Mouse (Mus musculus) embryonic facial prominence, embryonic 11.5 days (tissue): ENCODE data around the gene Timp1. TPM values are rescaled to one million over a fixed set of nuclear protein-coding genes. Genes with fewer than 3 reads are reported as not detected.

Source experiments
- ATAC-seq: fragments of 200-750 bp; cut with Nextera tagmentation; replicated peaks from 2 replicates; pipeline ENCODE4 v1.8.0; 2017; ENCODE audit warnings: low read depth; ENCODE audit not compliant: insufficient number of reproducible peaks, low FRiP score, low TSS enrichment
- DNase-seq: peaks from one replicate; pipeline ENCODE4 v3.0.0-alpha.2; 2015; ENCODE audit warnings: low spot score
- H3K27ac ChIP-seq: fragments of 300-500 bp; sonication (generic); replicated peaks from 2 replicates; pipeline ENCODE4 v1.5.1; 2014; ENCODE audit warnings: mild to moderate bottlenecking, low read depth, low read length, control low read depth
- H3K27me3 ChIP-seq: fragments of 300-500 bp; sonication (generic); 2 replicates; pipeline ENCODE4 v1.6.1; 2014; ENCODE audit warnings: mild to moderate bottlenecking, low read length, moderate library complexity, mixed read lengths; ENCODE audit not compliant: control insufficient read depth, insufficient read depth
- H3K36me3 ChIP-seq: fragments of 300-500 bp; sonication (generic); replicated peaks from 2 replicates; pipeline ENCODE4 v1.6.1; 2014; ENCODE audit warnings: low read depth, mild to moderate bottlenecking, low read length, moderate library complexity, mixed read lengths; ENCODE audit not compliant: control insufficient read depth, insufficient read depth
- H3K4me1 ChIP-seq: fragments of 300-500 bp; sonication (generic); 2 replicates; pipeline ENCODE4 v1.6.1; 2014; ENCODE audit warnings: low read length, mixed read lengths; ENCODE audit not compliant: control insufficient read depth, insufficient read depth
- H3K4me2 ChIP-seq: fragments of 300-500 bp; sonication (generic); 2 replicates; pipeline ENCODE4 v1.6.1; 2014; ENCODE audit warnings: low read depth, mild to moderate bottlenecking, control low read depth, low read length, moderate library complexity
- H3K4me3 ChIP-seq: fragments of 300-500 bp; sonication (generic); 2 replicates; pipeline ENCODE4 v1.5.1; 2014; ENCODE audit warnings: low read depth, low read length, control low read depth
- H3K9ac ChIP-seq: fragments of 300-500 bp; sonication (generic); replicated peaks from 2 replicates; pipeline ENCODE4 v1.6.1; 2014; ENCODE audit warnings: mild to moderate bottlenecking, control low read depth, low read length
- H3K9me3 ChIP-seq: fragments of 300-500 bp; sonication (generic); replicated peaks from 2 replicates; pipeline ENCODE4 v1.6.1; 2016; ENCODE audit warnings: mild to moderate bottlenecking, low read length, inconsistent platforms, mixed read lengths; ENCODE audit not compliant: control insufficient read depth
- WGBS: fragments of 180-500 bp; shearing (Covaris S2); extraction: QIAGEN DNeasy Blood & Tissue Kit; methylation state at CpG from one replicate; pipeline ENCODE4 v1.1.7; 2014; 5-methylcytosine and 5-hydroxymethylcytosine counted together
- polyA plus RNA-seq: library from polyadenylated mRNA; unstranded; fragments of >200 nt; fragmentation: Nextera tagmentation; extraction: Ambion mirVana; gene quantifications from 2 replicates; pipeline ENCODE4 v1.2.1, GENCODE M21; 2014

Gene Timp1
- polyA plus RNA-seq, 1 experiment from 2014 or later: 15.2 TPM

DNA sequence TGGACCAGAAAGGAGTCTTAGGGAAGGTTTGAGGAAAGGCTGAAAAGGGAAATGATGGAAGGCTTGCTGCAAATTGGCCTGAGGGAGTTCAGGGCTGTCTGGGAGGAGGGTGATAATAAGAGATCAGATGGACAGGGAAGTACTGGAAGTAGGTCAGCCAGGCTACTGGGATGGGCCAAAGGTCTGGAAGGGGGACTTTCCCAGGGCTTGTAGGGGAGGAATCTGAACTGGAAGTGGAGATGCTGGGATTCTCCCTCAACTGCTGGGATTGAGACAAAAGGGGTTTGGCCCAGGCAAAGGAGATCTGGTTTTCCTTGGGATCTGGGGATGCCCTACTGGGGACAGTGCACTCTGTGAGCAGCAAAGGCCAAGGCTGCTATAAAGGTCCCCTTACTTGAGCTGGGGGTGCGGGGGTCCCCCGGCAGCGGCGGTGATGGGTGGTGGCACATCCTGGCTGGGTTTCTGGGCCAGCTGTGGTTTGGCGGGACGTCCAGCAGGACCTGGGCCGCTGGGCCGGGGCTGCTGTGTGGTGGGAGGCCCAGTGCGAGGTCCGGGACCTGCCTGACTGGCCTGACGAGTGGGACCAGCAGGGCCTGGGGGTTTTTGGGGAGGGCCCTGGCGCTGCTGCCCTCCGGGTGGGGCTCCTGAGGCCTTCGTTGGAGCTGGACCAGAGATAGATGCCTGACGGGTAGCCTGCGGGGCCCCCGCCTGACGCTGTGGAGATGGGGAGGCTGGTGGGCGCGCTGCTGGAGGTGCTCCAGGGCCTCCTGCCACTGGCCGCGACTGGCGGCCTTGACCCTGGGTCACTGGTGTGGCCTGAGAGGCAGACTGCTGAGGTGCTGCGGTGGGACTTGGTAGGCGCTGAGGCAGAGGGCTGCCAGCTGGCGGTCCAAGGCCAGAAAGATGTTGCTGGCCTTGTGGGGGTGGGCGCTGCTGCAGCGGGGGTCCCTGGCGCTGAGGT is 7.6 kb upstream of the Timp1 start:
- Histone ChIP-seq H3K4me3 (no peak overlapping the region), H3K27ac (no peak overlapping the region), H3K9ac (no peak overlapping the region; the same call in 1 of the 2 replicates), H3K4me1 (no peaks in the 10 kb centered on the region), H3K36me3 (no peaks in the 10 kb centered on the region), H3K9me3 (no peaks in the 10 kb centered on the region), H3K4me2 (no peak overlapping the region), H3K27me3 (no peaks in the 10 kb centered on the region)
- ATAC-seq (0 out of 2 replicates have a peak, but pooled peaks have one; percentile 29), DNase-seq (no peak)
- WGBS: 32% methylated on average over 18 of the region's 29 CpGs

DNA sequence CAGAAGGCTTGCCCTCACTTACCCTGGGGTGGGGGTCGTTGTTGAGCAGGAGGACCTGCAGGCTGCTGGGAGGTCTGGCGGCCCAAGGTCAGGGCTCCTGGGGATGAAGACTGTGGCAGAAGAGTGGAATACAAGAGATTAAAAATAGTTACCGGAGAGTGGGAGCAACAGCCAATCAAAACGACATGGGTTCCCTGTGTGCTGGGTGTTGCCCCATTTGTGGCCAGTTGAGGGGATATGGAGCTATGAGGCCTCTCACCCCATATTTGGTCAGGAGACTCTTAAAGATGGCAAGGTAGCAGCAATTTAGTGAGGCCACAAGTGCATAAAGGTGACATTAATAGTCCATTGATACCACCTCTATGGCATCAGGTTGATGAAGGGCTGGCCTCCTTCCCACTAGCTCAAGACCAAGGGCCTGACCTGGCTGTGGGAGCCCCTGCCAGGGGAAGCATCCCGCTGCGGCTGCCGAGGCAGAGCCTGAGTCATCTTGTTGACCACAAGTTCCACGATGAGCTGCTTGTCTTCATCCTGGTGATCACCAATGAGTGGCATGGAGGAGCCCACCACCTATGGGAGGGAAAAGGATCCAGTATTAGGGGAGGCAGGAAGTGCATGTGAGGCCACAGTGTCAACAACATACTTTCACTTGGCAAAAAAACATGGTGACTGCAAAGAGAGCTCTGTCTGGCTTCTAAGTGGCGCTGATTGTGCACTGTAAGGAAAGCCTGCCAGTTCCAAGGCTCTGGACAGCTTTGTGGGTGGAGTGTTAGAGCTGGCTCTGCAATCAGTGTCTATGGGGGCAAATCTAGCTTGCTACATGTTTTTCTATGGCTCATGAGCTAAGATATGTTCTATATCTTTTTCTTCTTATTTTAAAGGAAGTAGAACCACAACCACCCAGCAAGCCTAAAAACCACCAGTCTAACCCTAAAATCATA is 6.5 kb upstream of the Timp1 start:
- no peak overlapping the region; the same call in 1 of the 2 replicates for H3K9ac ChIP-seq
- no peaks in the 10 kb centered on the region for H3K36me3 ChIP-seq
- no peak overlapping the region for H3K4me2 ChIP-seq
- DNase-seq (no peak), ATAC-seq (no peak)
- H3K27me3 ChIP-seq: no peaks in the 10 kb centered on the region
- no peak overlapping the region for H3K4me3 ChIP-seq
- H3K27ac ChIP-seq: no peak overlapping the region
- WGBS: 88% methylated on average over 9 of the region's 9 CpGs
- no peaks in the 10 kb centered on the region for H3K9me3 ChIP-seq
- no peaks in the 10 kb centered on the region for H3K4me1 ChIP-seq

DNA sequence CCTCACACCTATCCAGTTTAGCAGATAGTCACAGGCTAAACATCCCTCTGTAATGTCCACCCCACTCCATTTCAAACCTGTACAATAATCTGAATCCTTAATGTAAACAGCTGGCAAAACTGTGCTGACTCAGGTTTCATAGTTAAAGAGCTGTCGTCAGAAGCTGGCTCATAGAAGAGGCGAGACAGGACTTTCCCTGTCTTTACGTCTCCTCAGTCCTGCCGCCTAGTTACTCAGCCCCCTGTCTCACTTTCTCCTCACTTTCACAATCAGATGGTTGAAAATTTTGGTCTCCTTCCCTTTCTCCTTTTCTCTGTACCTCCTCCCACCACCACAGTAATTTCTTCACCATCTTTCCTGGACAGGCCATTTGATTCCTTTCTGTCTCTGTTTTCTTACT is 1.9 kb upstream of the Timp1 start:
- 47% methylated on average over 4 of the region's 4 CpGs for WGBS
- Histone ChIP-seq H3K27ac (no peak overlapping the region), H3K9me3 (no peaks in the 10 kb centered on the region), H3K4me3 (no peak overlapping the region), H3K36me3 (no peaks in the 10 kb centered on the region), H3K27me3 (no peaks in the 10 kb centered on the region), H3K4me1 (no peaks in the 10 kb centered on the region), H3K4me2 (no peak overlapping the region), H3K9ac (no peak overlapping the region)
- no peak for ATAC-seq
- DNase-seq: no peak

DNA sequence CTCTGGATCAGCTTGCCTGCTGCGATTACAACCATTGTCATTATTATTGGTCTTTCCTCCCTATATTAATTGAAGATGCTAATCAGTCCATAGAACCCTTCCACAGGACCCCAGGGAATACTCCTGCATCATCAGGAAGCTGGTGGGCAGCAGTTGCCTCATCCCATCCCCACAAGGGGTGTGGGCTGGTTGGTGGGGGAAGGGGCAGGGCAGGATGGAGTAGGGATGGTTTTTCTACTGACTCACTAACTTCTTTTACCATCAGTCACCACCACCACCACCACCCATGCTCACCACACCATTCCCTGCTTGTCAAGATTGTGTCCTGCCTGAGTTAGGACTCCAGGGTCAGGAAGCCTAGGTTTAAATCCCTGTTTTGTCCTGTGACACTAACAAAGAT is 763 bp upstream of the Timp1 start:
- no peaks in the 10 kb centered on the region for H3K9me3 ChIP-seq
- no peaks in the 10 kb centered on the region for H3K4me1 ChIP-seq
- DNase-seq (no peak), ATAC-seq (no peak)
- H3K27me3 ChIP-seq: no peaks in the 10 kb centered on the region
- H3K36me3 ChIP-seq: no peaks in the 10 kb centered on the region
- no peak overlapping the region for H3K4me2 ChIP-seq
- 79% methylated on average over 1 of the region's 1 CpGs for WGBS
- H3K9ac ChIP-seq: no peak overlapping the region
- no peak overlapping the region for H3K27ac ChIP-seq
- H3K4me3 ChIP-seq: no peak overlapping the region

DNA sequence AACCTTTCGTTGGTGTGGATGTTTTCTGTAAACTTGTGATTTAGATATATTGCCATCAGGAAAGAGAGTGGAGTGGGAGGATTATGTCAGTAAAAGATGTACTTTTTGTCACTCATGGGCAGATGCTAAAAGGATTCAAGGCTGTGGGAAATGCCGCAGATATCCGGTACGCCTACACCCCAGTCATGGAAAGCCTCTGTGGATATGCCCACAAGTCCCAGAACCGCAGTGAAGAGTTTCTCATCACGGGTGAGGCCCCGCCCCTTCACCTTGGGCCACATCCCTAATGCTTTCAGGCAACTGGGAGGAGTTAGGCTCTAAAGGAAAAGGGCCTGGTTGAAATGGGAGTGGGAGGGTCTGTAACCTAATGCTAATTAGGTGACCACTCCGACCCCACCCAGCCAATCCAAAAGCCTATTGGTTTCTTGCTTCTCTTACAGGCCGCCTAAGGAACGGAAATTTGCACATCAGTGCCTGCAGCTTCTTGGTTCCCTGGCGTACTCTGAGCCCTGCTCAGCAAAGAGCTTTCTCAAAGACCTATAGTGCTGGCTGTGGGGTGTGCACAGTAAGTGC is 3.0 kb downstream of the Timp1 start:
- ATAC-seq: no peak
- 29% methylated on average over 11 of the region's 11 CpGs for WGBS
- no peak overlapping the region for H3K9ac ChIP-seq

DNA sequence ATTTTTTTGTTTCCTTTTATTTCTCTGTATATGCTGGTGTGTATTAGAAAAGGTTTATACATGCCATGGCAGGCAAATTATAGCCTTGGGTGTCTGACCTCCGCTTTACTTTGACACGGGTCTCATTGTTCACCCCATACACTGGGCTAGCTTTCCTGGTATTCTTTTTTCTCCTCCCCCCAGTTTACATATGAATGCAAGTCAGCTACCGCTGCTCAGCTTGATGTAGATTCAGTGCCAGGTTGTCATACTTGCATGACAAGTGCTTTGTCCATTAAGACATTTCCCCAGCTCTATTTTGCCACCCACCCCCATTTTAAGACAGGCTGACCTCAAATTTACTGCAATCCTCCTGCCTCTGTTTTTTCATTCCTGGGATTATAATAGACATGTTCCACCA is 5.3 kb downstream of the Timp1 start:
- ATAC-seq: no peak
- H3K27ac ChIP-seq: no peak overlapping the region
- no peak overlapping the region for H3K4me2 ChIP-seq
- H3K9ac ChIP-seq: no peak overlapping the region
- H3K4me1 ChIP-seq: no peaks in the 10 kb centered on the region
- no peak for DNase-seq
- H3K36me3 ChIP-seq: no peaks in the 10 kb centered on the region
- 50% methylated on average over 3 of the region's 3 CpGs for WGBS
- H3K9me3 ChIP-seq: no peaks in the 10 kb centered on the region
- H3K4me3 ChIP-seq: no peak overlapping the region
- H3K27me3 ChIP-seq: no peaks in the 10 kb centered on the region

More for the DNA sequence above, 3.0 kb downstream of the Timp1 start:
- DNase-seq: peak; percentile 30
- H3K27me3 ChIP-seq: no peaks in the 10 kb centered on the region
- no peak overlapping the region for H3K4me3 ChIP-seq
- H3K4me2 ChIP-seq: no peak overlapping the region
- no peaks in the 10 kb centered on the region for H3K4me1 ChIP-seq
- no peaks in the 10 kb centered on the region for H3K9me3 ChIP-seq
- H3K36me3 ChIP-seq: no peaks in the 10 kb centered on the region
- H3K27ac ChIP-seq: no peak overlapping the region

DNA sequence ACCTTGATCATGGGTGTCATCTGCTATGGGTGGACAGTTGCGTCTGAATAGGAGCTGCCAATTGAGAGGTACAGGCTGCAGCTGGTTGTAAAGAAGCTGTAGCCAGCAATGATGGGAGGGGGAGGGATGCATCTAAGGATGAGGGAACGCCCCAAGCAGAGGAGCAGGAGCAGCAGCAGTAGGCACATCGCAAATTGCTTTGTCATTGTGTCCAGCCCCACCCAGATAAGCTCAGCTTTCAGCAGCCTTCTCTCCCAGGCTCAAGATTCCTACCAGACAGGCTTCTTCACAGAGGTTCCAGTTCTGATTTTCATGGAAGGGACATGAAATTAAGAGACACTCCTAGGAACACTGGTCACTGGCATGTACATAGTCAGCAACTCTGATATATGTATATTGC is 40.1 kb downstream of the Timp1 start:
- ATAC-seq: no peak
- no peaks in the 10 kb centered on the region for H3K36me3 ChIP-seq
- H3K9ac ChIP-seq: no peak overlapping the region
- WGBS: 45% methylated on average over 3 of the region's 3 CpGs
- H3K4me1 ChIP-seq: no peaks in the 10 kb centered on the region
- H3K9me3 ChIP-seq: no peaks in the 10 kb centered on the region
- H3K27ac ChIP-seq: no peak overlapping the region
- H3K27me3 ChIP-seq: no peaks in the 10 kb centered on the region
- H3K4me3 ChIP-seq: no peak overlapping the region
- no peak for DNase-seq
- H3K4me2 ChIP-seq: no peak overlapping the region
